Mouse (Mus musculus) c-Kit-positive CD71-positive TER-119-positive erythroid progenitor cells, embryonic 14.5 days (primary cell): ENCODE measurements around the gene Prss47.
A peak's percentile ranks its signal among the peaks of the same experiment; 100 is the strongest.

Experiments used
- DNase-seq: peaks from one replicate; pipeline ENCODE4 v3.0.0-alpha.2; 2013; ENCODE audit warnings: low spot score

Gene Prss47

GRCm38 (mm10) chr13:65052660-65053059 is at the start of gene Prss47:
Prss47 (minus strand) TSS chr13:65052760.
- DNase-seq = no peak

GRCm38 (mm10) chr13:65101232-65101631 is 48.7 kb upstream of the Prss47 start:
- DNase-seq = no peak

GRCm38 (mm10) chr13:65100678-65101077 is 48.1 kb upstream of the Prss47 start:
- DNase-seq = no peak

DNA sequence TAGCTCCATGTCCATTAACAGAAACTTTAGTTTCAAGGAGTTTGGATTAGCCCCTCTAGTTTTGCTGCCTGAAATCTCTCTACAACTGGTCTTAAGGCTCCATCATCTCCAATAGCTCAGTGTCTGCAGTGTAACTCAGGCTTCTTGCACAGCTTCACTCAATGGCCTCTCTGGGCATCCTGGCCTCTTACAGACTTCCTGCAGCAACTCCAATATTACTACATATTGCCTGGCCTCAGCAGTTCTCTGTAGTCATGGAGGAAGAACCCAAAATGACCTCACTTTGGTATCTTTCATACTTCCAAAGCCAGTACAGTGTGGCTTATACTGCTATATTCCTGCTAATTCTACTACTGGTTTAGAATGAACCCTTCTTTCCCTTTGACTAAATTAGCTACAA is 44.5 kb upstream of the Prss47 start:
- DNase-seq = no peak

DNA sequence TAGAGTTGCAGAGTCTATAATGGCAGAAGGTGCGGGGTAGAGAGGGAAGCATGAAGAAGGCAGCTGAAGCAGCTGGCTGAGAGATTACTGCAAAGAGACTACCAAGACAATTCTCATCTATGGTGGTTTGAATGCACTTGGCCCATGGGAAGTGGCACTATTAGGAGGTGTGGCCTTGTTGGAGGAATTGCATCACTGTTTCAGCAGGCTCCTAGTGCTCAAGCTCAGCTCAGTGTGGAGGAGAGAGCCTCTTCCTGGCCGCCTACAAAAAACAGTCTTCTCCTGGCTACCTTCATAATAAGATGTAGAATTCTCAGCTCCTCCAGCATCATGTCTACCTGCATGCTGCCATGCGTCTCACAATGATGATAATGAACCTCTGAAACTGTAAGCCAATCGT is 43.4 kb upstream of the Prss47 start:
- DNase-seq = no peak

GRCm38 (mm10) chr13:65069969-65070368 is 17.4 kb upstream of the Prss47 start:
- DNase-seq = no peak

DNA sequence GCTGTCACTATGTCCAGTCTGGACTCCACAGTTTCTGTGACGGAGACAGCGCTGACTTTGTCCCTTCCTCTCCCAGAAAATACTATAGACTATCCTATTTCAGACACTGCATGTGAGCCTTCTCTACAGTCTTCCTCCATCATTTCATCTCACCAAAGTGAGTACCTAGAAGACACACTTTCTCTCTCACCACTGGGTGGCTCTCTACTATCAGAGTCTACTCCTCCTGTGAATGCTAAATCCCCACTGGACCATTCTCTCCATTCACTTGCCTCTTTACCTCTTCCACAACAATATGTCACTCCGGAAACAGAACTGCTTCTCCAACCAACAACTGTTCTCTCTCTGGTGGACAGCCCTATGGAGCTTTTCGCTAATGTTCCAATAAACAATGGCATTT is 17.5 kb downstream of the Prss47 start:
- peak; percentile 16 for DNase-seq

- no peak for DNase-seq
Measured at GRCm38 (mm10) chr13:65032758-65033157, 19.8 kb downstream of the Prss47 start, which contains the start of gene Spata31d1c. Spata31d1c (plus strand) TSS chr13:65033058.

DNA sequence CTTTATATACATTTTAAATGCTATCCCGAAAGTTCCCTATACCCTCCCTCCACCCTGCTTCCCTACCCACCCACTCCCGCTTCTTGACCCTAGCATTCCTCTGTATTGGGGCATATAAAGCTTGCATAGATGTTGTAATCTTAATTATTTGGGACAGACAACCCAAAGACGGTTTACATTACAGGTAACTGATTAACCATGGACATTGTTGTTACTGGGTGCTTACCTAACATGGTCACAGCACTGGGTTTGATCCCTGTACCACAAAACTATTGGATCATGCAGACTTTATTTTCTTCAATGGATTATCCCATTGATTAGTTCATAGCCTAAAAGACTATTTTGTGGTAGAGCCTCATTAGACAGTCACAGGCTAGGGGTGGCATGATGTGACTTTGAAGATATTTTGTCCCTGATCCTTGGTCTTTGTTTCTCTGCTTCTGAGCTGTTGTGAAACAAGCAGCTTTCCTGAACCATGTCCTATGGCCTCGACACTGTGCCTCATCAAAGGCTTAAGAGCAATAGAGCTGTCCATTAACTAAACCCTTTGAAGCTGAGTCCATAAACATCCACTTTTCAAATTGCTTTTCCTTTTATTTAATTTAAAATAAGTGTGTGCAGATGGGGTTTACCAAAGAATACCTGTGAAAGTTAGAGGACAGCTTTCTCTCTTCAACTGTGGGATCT is 41.4 kb downstream of the Prss47 start:
- no peak for DNase-seq

- DNase-seq = no peak
Measured at GRCm38 (mm10) chr13:65007971-65008370, 44.6 kb downstream of the Prss47 start.

- DNase-seq = no peak
Measured at GRCm38 (mm10) chr13:65006760-65007159, 45.8 kb downstream of the Prss47 start.

- DNase-seq = peak; percentile 11
Measured at GRCm38 (mm10) chr13:65005414-65005813, 47.1 kb downstream of the Prss47 start.
